Mouse (Mus musculus) small intestine, adult 2 months (tissue): ENCODE measurements around the gene Gm10799. TPM values are rescaled to one million over a fixed set of nuclear protein-coding genes. Genes with fewer than 3 reads are reported as not detected.
A peak's percentile ranks its signal among the peaks of the same experiment; 100 is the strongest.
"Not testable (repeated sequence)": the region's sequence is repeated elsewhere in the genome, so short reads cannot be mapped to it uniquely, and the experiment has no call there.

ENCODE experiments used
- H3K27ac ChIP-seq: fragments of 200-500 bp; 2 replicates; pipeline ENCODE4 v1.5.1; 2012; ENCODE audit warnings: low read depth, low read length, control low read depth, inconsistent platforms; ENCODE audit not compliant: insufficient read depth
- H3K27me3 ChIP-seq: fragments of 200-500 bp; 2 replicates; pipeline ENCODE4 v1.6.1; 2012; ENCODE audit warnings: mild to moderate bottlenecking, moderate library complexity, low read length, inconsistent platforms; ENCODE audit not compliant: control insufficient read depth, insufficient read depth
- H3K36me3 ChIP-seq: fragments of 200-500 bp; 2 replicates; pipeline ENCODE4 v1.6.1; 2012; ENCODE audit warnings: mild to moderate bottlenecking, low read length, control low read depth, inconsistent platforms; ENCODE audit not compliant: control insufficient read depth, insufficient read depth
- H3K4me1 ChIP-seq: fragments of 200-500 bp; 2 replicates; pipeline ENCODE4 v1.6.1; 2012; ENCODE audit warnings: low read length, inconsistent platforms, mixed read lengths; ENCODE audit not compliant: control insufficient read depth, insufficient read depth, insufficient read length
- H3K4me3 ChIP-seq: fragments of 200-500 bp; 2 replicates; pipeline ENCODE4 v1.5.1; 2012; ENCODE audit warnings: low read depth, mild to moderate bottlenecking, control low read depth, inconsistent platforms, low read length, moderate library complexity
- CTCF ChIP-seq: fragments of 200-500 bp; IDR thresholded peaks from 2 replicates; pipeline ENCODE4 v1.5.1; 2012; ENCODE audit warnings: low read depth, mild to moderate bottlenecking, control low read depth, inconsistent platforms, low read length, moderate library complexity, mixed read lengths; ENCODE audit not compliant: insufficient replicate concordance, insufficient read length; ENCODE audit errors: extremely low read depth
- POLR2A ChIP-seq: fragments of 200-500 bp; IDR thresholded peaks from 2 replicates; pipeline ENCODE4 v1.6.1; 2012; ENCODE audit warnings: low read depth, mild to moderate bottlenecking, control low read depth, inconsistent platforms, low read length, moderate library complexity
- WGBS: fragments of 180-500 bp; shearing (Covaris S2); methylation state at CpG from one replicate; pipeline ENCODE4 v1.1.7; 2018; 5-methylcytosine and 5-hydroxymethylcytosine counted together
- polyA plus RNA-seq: library from polyadenylated mRNA; depleted of rRNA; stranded (reverse); fragments of >200 nt; gene quantifications from 2 replicates; pipeline ENCODE4 v1.2.3, GENCODE M21; 2012

The Gm10799 gene
- polyA plus RNA-seq, 1 experiment = not detected

DNA sequence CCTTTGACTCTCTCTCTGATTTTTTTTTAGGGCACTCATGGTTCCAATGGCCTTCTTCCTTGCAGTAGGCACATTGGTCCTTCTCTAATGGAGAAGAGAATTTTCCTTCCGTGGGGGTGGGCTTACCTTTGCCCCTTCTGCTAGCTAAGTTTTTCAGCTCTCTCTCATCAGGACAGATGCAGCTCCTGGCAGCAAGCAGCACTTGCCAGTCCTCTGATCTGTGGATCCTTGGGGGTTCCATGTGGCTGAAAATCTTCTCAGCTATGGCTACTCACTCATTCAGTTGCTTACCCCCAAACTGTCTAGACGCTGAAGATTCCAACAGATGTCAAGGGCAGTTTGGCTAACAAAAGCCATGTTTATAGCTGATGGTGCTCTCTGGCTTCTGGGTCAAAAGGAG lies 25.0 kb upstream of the Gm10799 start:
- peaks cover 2% of the 10 kb centered on the region; the same call in 1 of the 2 replicates for H3K4me1 ChIP-seq
- 82% methylated on average over 2 of the region's 2 CpGs for WGBS

DNA sequence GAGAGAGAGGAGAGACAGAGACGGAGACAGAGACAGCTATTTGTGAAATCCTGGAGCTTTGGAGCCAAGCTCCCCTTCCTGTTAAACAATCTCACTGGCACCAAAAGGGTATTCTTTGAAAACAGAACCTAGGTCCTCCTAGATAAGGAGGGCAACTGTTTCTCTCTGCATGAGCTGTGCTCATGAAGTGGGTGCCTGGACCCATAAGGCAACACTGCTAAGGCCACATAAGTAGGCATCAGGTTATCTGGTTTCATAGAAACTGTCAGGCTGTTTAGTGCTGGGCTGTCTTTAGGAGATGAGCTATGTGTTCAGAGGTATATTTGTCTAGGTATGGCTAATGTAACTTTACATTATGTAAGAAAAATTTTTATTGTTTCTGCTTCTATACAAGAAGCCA lies 19.2 kb upstream of the Gm10799 start:
- H3K27ac ChIP-seq, H3K27me3 ChIP-seq, H3K4me3 ChIP-seq, H3K36me3 ChIP-seq, H3K4me1 ChIP-seq: not testable (repeated sequence)
- 89% methylated on average over 1 of the region's 1 CpGs for WGBS

More for the DNA sequence above, 25.0 kb upstream of the Gm10799 start:
- Histone ChIP-seq H3K36me3 (no peaks in the 10 kb centered on the region), H3K4me3 (no peak overlapping the region), H3K27me3 (no peaks in the 10 kb centered on the region), H3K27ac (no peak overlapping the region)
- TF ChIP-seq CTCF (no peak), POLR2A (no peak)

DNA sequence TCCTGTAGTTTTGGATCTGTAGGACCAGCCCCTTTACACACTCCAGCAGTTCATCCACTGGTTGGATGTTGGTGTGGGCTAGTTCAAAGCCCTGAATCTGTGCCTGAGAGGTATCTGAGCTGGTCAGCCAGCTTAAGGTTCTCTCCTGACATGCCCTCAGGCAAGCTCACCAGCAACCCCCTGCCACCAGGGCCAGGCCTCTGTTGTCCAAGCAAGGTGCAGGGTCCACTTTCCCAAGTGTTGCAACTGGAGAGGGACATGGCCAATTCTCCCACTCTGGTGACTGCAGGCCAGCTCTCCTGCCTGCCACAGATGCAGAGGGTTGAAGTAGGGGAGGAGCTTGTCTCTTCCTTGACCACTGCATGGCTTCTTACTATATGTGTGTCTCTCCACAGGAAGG lies 15.7 kb upstream of the Gm10799 start:
- H3K27ac ChIP-seq, H3K4me3 ChIP-seq, H3K27me3 ChIP-seq, H3K4me1 ChIP-seq, H3K36me3 ChIP-seq: not testable (repeated sequence)

DNA sequence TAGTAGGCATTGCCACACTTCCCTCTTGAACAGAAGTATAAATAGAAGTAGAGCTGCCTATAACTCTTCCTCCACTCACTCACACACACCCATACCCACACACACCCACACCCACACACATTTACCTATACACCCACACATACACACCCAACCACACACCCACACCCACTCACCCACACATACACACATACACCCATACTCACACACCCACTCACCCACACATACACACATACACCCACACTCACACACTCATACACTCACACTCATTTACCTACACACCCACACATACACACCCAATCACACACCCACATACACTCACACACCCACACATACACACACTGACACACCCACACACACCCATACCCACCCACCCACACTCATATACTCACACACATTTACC lies 14.1 kb upstream of the Gm10799 start:
- Histone ChIP-seq H3K36me3 (no peaks in the 10 kb centered on the region), H3K4me3 (no peak overlapping the region), H3K27me3 (no peaks in the 10 kb centered on the region), H3K4me1 (no peaks in the 10 kb centered on the region), H3K27ac (no peak overlapping the region)
- no peak for TF ChIP-seq CTCF
- no peak for TF ChIP-seq POLR2A

DNA sequence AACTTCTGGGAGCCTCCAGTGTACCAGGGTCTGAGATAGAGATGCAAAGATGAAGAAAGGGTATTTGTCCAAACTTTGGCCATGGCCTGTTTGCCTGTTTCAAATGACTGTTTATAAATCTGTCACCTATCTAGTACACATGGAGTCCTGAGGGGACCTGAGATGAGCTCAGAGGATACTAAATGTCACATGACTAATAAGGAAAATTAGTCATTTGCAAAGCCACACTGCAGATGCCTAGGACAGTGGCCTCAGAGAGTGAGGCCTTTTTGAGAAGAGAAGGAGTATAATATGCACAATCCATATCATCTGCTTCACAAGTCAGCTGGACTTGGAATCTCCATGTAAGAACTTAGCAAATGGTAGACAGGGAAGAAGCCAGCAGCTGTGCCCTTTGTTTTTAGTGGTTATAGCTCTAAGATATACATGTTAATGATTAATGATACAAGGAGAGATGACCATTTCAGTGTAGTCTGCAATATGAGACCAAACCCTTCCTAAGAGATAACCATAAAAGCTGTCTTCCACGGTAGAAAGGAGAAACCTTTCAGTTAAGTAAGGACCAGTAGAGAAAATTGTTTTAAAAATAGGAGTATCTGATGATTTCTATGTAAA lies 13.2 kb upstream of the Gm10799 start:
- not testable (repeated sequence) for H3K4me3 ChIP-seq, H3K27me3 ChIP-seq, H3K4me1 ChIP-seq, H3K27ac ChIP-seq, H3K36me3 ChIP-seq
- no CpG with 5 or more reads among the region's 1 CpGs for WGBS

DNA sequence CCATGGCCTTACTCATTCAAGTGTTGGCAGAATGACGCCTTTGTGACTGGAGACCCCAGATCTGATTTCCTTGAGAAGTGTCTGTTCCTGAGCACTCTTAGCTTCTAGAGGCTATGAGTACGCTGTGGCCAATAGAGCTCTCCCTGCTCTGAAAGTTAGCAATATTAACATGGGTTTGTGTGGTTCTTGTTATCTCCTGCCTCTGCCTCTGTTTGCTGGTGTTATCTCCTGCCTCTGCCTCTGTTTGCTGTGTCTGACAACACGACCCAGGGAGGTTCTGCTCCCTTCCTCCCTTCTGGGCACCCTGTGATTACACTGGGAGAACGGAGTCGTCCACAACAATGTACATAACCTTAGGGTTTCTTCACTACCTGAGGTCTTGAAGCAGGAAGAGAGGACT lies 9.9 kb upstream of the Gm10799 start:
- not testable (repeated sequence) for H3K27ac ChIP-seq, H3K4me1 ChIP-seq, H3K36me3 ChIP-seq, H3K4me3 ChIP-seq, H3K27me3 ChIP-seq
- 64% methylated on average over 5 of the region's 5 CpGs for whole genome bisulfite sequencing

DNA sequence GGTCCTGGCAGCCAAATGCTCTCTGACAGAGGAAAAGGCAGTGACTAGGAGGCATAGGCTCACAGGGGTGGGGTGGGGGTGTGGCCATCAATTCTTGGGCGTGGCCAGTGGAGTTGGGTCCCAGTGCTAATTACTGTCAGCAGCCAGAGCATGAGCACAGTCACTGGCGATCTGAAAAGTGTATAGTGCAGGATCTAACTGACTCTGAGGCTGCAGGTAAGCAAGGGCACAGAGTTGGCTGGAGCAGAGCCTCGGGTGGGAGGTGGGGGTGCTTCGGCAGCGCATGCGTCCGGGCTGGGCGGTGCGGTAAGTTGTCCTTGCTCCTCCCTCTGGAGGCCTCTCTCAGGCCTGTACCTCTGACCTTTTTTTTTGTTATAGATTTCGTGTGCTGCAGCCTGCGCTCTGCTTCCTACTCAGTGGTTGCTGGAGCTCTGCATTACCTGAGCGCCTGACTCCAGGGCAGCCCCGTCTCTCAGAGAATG lies 1.4 kb upstream of the Gm10799 start, which contains the start of gene Cd59b:
Gene Cd59b, plus strand, starts transcription at position 146 of the 482 bp plus-strand sequence.
- Histone ChIP-seq H3K27ac (no peak within 1 kb of the TSS), H3K36me3 (no peaks in the 10 kb centered on the region), H3K27me3 (no peaks in the 10 kb centered on the region), H3K4me1 (no peaks in the 10 kb centered on the region), H3K4me3 (peak within 1 kb of the TSS; percentile 67)
- 3% methylated on average over 13 of the region's 13 CpGs for WGBS
- no peak for TF ChIP-seq CTCF
- no peak for TF ChIP-seq POLR2A

DNA sequence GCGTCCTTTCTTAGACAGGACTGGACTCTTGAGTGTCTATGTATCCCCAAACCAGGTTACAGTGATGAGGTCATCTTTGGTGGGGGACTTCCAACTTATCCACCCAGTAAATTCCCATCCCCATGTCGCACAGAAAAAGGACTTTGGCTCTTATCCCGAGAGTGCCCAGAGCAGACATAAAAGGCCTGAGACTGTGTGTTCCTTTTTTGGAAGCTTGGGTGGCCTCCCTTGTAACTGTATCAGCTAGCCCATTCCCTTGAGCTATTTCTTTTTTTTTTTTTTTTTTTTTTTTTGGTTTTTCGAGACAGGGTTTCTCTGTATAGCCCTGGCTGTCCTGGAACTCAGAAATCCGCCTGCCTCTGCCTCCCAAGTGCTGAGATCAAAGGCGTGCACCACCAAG lies 2.8 kb downstream of the Gm10799 start, which contains the start of gene Gm10912:
Gene Gm10912, plus strand, starts transcription at position 301 of the 400 bp plus-strand sequence.
- not testable (repeated sequence) for H3K27me3 ChIP-seq

More for the DNA sequence above, 2.8 kb downstream of the Gm10799 start, which contains the start of gene Gm10912:
- WGBS = 84% methylated on average over 6 of the region's 6 CpGs
- not testable (repeated sequence) for H3K4me1 ChIP-seq, H3K27ac ChIP-seq, H3K36me3 ChIP-seq, H3K4me3 ChIP-seq
